10 mouse cellular contexts compared by ENCODE assay signal in genomic region chr3:131228083-131228482, GRCm38 (mm10). TPM values are rescaled to one million over a fixed set of nuclear protein-coding genes. Genes with fewer than 3 reads are reported as not detected.
DNase-seq lines count a peak whose midpoint lies in the region; ATAC-seq and TF ChIP-seq lines count a peak whose summit lies in the region.
"Had no signal": no experiment of that assay in that cellular context is flagged by ENCODE, and none has a peak within 500 bp of the region (broad histone marks: within the 10 kb centered on the region; RNA-seq: fewer than 3 reads in every experiment).

No protein-coding gene starts in this region.

- ATAC-seq in megakaryocyte, adult 5-6 weeks (ENCODE audit: poor library complexity, severe bottlenecking), result 0 out of 2 replicates have a peak, but pooled peaks have one; percentile 43

- no peak overlapping the region for H3K4me3 ChIP-seq in layer of hippocampus, adult 2 months
- H3K4me3 ChIP-seq in ES-Bruce4 (ENCODE audit: low read depth, low read length), result no peak overlapping the region
- H3K4me3 ChIP-seq: limb, embryonic 15.5 days had no signal

- no peak for TF ChIP-seq POLR2A in ES-Bruce4 (IDR thresholded peaks at IDR 0.05; ENCODE audit: insufficient read depth, low read length)

- no peak for DNase-seq in layer of hippocampus, adult 2 months (ENCODE audit: low spot score in 2 of 2)
- DNase-seq in layer of hippocampus, adult 9-11 months, result no peak
- DNase-seq in A20 (ENCODE audit: low read depth, low spot score), result peak; percentile 35
- no peak for DNase-seq in layer of hippocampus, adult 9-10 months (ENCODE audit: low spot score)
- no peak for DNase-seq in left cerebral cortex, postnatal 10 days (ENCODE audit: extremely low spot score in 1 of 2, low spot score in 2 of 2)
- no peak for DNase-seq in adrenal gland, adult 18-20 months (ENCODE audit: low spot score in 2 of 2)
- DNase-seq: cerebellum, adult 8-10 months had no signal

- no peaks in the 10 kb centered on the region for H3K27me3 ChIP-seq in ES-Bruce4 (ENCODE audit: control insufficient read depth, insufficient read depth, low read length, poor library complexity, severe bottlenecking)
- H3K27me3 ChIP-seq: limb, embryonic 15.5 days had no signal

- TF ChIP-seq EP300 in ES-Bruce4 (IDR thresholded peaks at IDR 0.05; ENCODE audit: insufficient read depth, low read depth, low read length), result no peak

- no peaks in the 10 kb centered on the region for H3K36me3 ChIP-seq in ES-Bruce4 (ENCODE audit: control insufficient read depth, insufficient read depth, low read length, poor library complexity, severe bottlenecking)

- no peak overlapping the region for H3K9ac ChIP-seq in ES-Bruce4 (ENCODE audit: low read depth, poor library complexity, severe bottlenecking)
- H3K9ac ChIP-seq: limb, embryonic 15.5 days had no signal

- H3K9me3 ChIP-seq in ES-Bruce4 (replicated peaks; ENCODE audit: control insufficient read depth, insufficient read depth, low read length, poor library complexity, severe bottlenecking), result no peaks in the 10 kb centered on the region
- H3K9me3 ChIP-seq: limb, embryonic 15.5 days had no signal

- H3K27ac ChIP-seq in layer of hippocampus, adult 2 months, result no peak overlapping the region
- H3K27ac ChIP-seq in ES-Bruce4 (ENCODE audit: insufficient read depth, low read length), result no peak overlapping the region
- H3K27ac ChIP-seq: limb, embryonic 15.5 days had no signal

- TF ChIP-seq CTCF in layer of hippocampus, adult 2 months (conservative IDR thresholded peaks at IDR 0.05), result peak; percentile 62
- peak; percentile 81 for TF ChIP-seq CTCF in ES-Bruce4 (IDR thresholded peaks at IDR 0.05; ENCODE audit: low read depth, low read length)

- H3K4me1 ChIP-seq in ES-Bruce4 (ENCODE audit: control insufficient read depth, insufficient read depth, low read length), result no peaks in the 10 kb centered on the region
- H3K4me1 ChIP-seq: limb, embryonic 15.5 days had no signal

- intact Hi-C loops in left cerebral cortex, postnatal 10 days (cut with DNase I), result no loop called here

RNA-seq across cellular contexts. Expression of gene Hadh, which starts 43.8 kb away (rescaled TPM):
- 10 to 100 TPM; 22.3 to 23.6 TPM for total RNA-seq in layer of hippocampus, adult 2 months (2021)
- polyA plus RNA-seq in ES-Bruce4 (2011; ENCODE audit: insufficient read depth, insufficient read length, low read depth, missing spikeins), result 67.1 and 70.7 TPM in 2 replicates
- 25.3 and 34.4 TPM in 2 replicates for total RNA-seq in megakaryocyte, adult 5-6 weeks (2015)
- 26.0 and 29.6 TPM in 2 replicates for total RNA-seq in megakaryocyte, adult 5-6 weeks (2017)
- total RNA-seq in left cerebral cortex, postnatal 10 days (2021), result 10 to 100 TPM; 20.1 to 20.6 TPM
- 100 to 1,000 TPM; 469 to 611 TPM for total RNA-seq in adrenal gland, adult 18-20 months (2021)

Comparison
In these comparisons a context has a peak if more than half of its experiments do, and no peak if none do; other contexts are left out.
1. RNA of gene Hadh, which starts 43.8 kb away (total RNA-seq): 469 to 611 TPM in adrenal gland, adult 18-20 months; 25.3 to 34.4 TPM in megakaryocyte, adult 5-6 weeks, 22.3 to 23.6 TPM in layer of hippocampus, adult 2 months and 20.1 to 20.6 TPM in left cerebral cortex, postnatal 10 days; every median in the first group is over 10 times any median in the second.